ENCODE assay signal across 22 mouse cellular contexts in genomic region chr3:9474331-9474730, GRCm38 (mm10).
DNase-seq lines count a peak whose midpoint lies in the region; ATAC-seq and TF ChIP-seq lines count a peak whose summit lies in the region.
"Had no signal": no experiment of that assay in that cellular context is flagged by ENCODE, and none has a peak within 500 bp of the region (broad histone marks: within the 10 kb centered on the region; RNA-seq: fewer than 3 reads in every experiment).

No protein-coding gene starts in this region.

- no peaks in the 10 kb centered on the region for H3K4me1 ChIP-seq in forebrain, embryonic 11.5 days (replicated peaks; ENCODE audit: control insufficient read depth, insufficient read depth, low read length)
- no peaks in the 10 kb centered on the region for H3K4me1 ChIP-seq in forebrain, embryonic 16.5 days (replicated peaks; ENCODE audit: control insufficient read depth, insufficient read depth, low read length)
- H3K4me1 ChIP-seq in heart, embryonic 10.5 days: no peaks in the 10 kb centered on the region
- H3K4me1 ChIP-seq in midbrain, embryonic 11.5 days (ENCODE audit: control insufficient read depth, insufficient read depth, low read length): no peaks in the 10 kb centered on the region
- no peaks in the 10 kb centered on the region for H3K4me1 ChIP-seq in midbrain, postnatal 0 days (ENCODE audit: insufficient read depth, low read length)

- no peak for TF ChIP-seq CTCF in midbrain, postnatal 0 days (IDR thresholded peaks at IDR 0.05)

- H3K27me3 ChIP-seq in forebrain, embryonic 11.5 days (ENCODE audit: control insufficient read depth, insufficient read depth, low read length): no peaks in the 10 kb centered on the region
- no peaks in the 10 kb centered on the region for H3K27me3 ChIP-seq in forebrain, embryonic 16.5 days (replicated peaks; ENCODE audit: control insufficient read depth, insufficient read depth, low read length)
- H3K27me3 ChIP-seq in heart, embryonic 10.5 days (ENCODE audit: insufficient read depth, poor library complexity, severe bottlenecking): no peaks in the 10 kb centered on the region
- H3K27me3 ChIP-seq in midbrain, embryonic 11.5 days (ENCODE audit: control insufficient read depth, insufficient read depth, low read length): no peaks in the 10 kb centered on the region
- no peaks in the 10 kb centered on the region for H3K27me3 ChIP-seq in midbrain, postnatal 0 days (ENCODE audit: insufficient read depth, low read length)
- H3K27me3 ChIP-seq: CH12.LX, Patski had no signal

- no peak overlapping the region for H3K27ac ChIP-seq in forebrain, embryonic 11.5 days (ENCODE audit: low read depth, low read length)
- no peak overlapping the region for H3K27ac ChIP-seq in forebrain, embryonic 16.5 days (ENCODE audit: low read length)
- no peak overlapping the region for H3K27ac ChIP-seq in heart, embryonic 10.5 days
- no peak overlapping the region for H3K27ac ChIP-seq in midbrain, embryonic 11.5 days (ENCODE audit: low read depth, low read length)
- H3K27ac ChIP-seq in midbrain, postnatal 0 days (ENCODE audit: low read depth, low read length): no peak overlapping the region

- H3K4me2 ChIP-seq in forebrain, embryonic 11.5 days (ENCODE audit: low read depth, low read length, severe bottlenecking): no peak overlapping the region
- no peak overlapping the region for H3K4me2 ChIP-seq in forebrain, embryonic 16.5 days (ENCODE audit: low read length)
- no peak overlapping the region for H3K4me2 ChIP-seq in midbrain, embryonic 11.5 days
- no peak overlapping the region for H3K4me2 ChIP-seq in midbrain, postnatal 0 days (ENCODE audit: low read depth, low read length, poor library complexity, severe bottlenecking)

- DNase-seq in forebrain, embryonic 11.5 days (ENCODE audit: low spot score): peak; percentile 15
- peak; percentile 68 for DNase-seq in heart, adult 11 months
- no peak for DNase-seq in heart, postnatal 4 days
- peak; percentile 61 for DNase-seq in heart, embryonic 10.5 days (ENCODE audit: low spot score)
- no peak for DNase-seq in heart, adult 9 months (ENCODE audit: low spot score in 2 of 2)
- peak; percentile 76 for DNase-seq in midbrain, embryonic 11.5 days (ENCODE audit: low spot score, missing footprints)
- no peak for DNase-seq in midbrain, postnatal 0 days (ENCODE audit: low spot score)
- DNase-seq: adrenal gland, adult 2 months; adrenal gland, adult 8-10 months; adrenal gland, postnatal 10 days; adrenal gland, postnatal 14 days; adrenal gland, postnatal 25 days; adrenal gland, postnatal 36 days; B cell, adult 2 months; cerebellum, adult 11 months; cerebellum, adult 11-12 months had no signal

- 93% methylated on average over 6 of the region's 6 CpGs for WGBS in forebrain, embryonic 11.5 days
- 95% methylated on average over 6 of the region's 6 CpGs for WGBS in forebrain, embryonic 16.5 days
- WGBS in heart, embryonic 10.5 days: 91% methylated on average over 6 of the region's 6 CpGs
- WGBS in midbrain, embryonic 11.5 days: 93% methylated on average over 6 of the region's 6 CpGs
- WGBS in midbrain, postnatal 0 days: 94% methylated on average over 6 of the region's 6 CpGs

- no peaks in the 10 kb centered on the region for H3K9me3 ChIP-seq in forebrain, embryonic 11.5 days (ENCODE audit: control insufficient read depth, low read length)
- no peaks in the 10 kb centered on the region for H3K9me3 ChIP-seq in forebrain, embryonic 16.5 days (ENCODE audit: control insufficient read depth, low read length)
- no peaks in the 10 kb centered on the region for H3K9me3 ChIP-seq in heart, embryonic 10.5 days
- no peaks in the 10 kb centered on the region for H3K9me3 ChIP-seq in midbrain, embryonic 11.5 days (ENCODE audit: control insufficient read depth, low read length)
- H3K9me3 ChIP-seq in midbrain, postnatal 0 days (ENCODE audit: low read length): no peaks in the 10 kb centered on the region
- H3K9me3 ChIP-seq: G1E had no signal

- no peak for ATAC-seq in forebrain, embryonic 11.5 days (replicated peaks; ENCODE audit: low FRiP score)
- no peak for ATAC-seq in forebrain, embryonic 16.5 days
- no peak for ATAC-seq in midbrain, embryonic 11.5 days (ENCODE audit: low FRiP score)
- no peak for ATAC-seq in midbrain, postnatal 0 days (ENCODE audit: low FRiP score)
- ATAC-seq: activated CD4-positive, CD25-positive, alpha-beta regulatory T cell, adult 4 months; CD4-positive, CD25-positive, alpha-beta regulatory T cell, adult 4 months; Patski had no signal

- H3K4me3 ChIP-seq in forebrain, embryonic 11.5 days (ENCODE audit: low read depth, low read length): no peak overlapping the region
- H3K4me3 ChIP-seq in forebrain, embryonic 16.5 days (replicated peaks; ENCODE audit: low read length): no peak overlapping the region
- H3K4me3 ChIP-seq in heart, embryonic 10.5 days: no peak overlapping the region
- no peak overlapping the region for H3K4me3 ChIP-seq in midbrain, embryonic 11.5 days (ENCODE audit: low read depth, low read length)
- H3K4me3 ChIP-seq in midbrain, postnatal 0 days (ENCODE audit: low read depth, low read length): no peak overlapping the region

- no peaks in the 10 kb centered on the region for H3K36me3 ChIP-seq in forebrain, embryonic 11.5 days (ENCODE audit: control insufficient read depth, insufficient read depth, low read length)
- no peaks in the 10 kb centered on the region for H3K36me3 ChIP-seq in forebrain, embryonic 16.5 days (ENCODE audit: control insufficient read depth, insufficient read depth)
- 0 out of 2 replicates have a peak, but pooled peaks cover 3% of the 10 kb centered on the region for H3K36me3 ChIP-seq in heart, embryonic 10.5 days
- H3K36me3 ChIP-seq in midbrain, embryonic 11.5 days (ENCODE audit: control insufficient read depth, insufficient read depth, low read length): no peaks in the 10 kb centered on the region
- H3K36me3 ChIP-seq in midbrain, postnatal 0 days (ENCODE audit: insufficient read depth, low read length): peaks cover 8% of the 10 kb centered on the region; the same call in 1 of the 2 replicates
- H3K36me3 ChIP-seq: G1E had no signal

- no peak overlapping the region for H3K9ac ChIP-seq in forebrain, embryonic 11.5 days (ENCODE audit: low read length)
- H3K9ac ChIP-seq in forebrain, embryonic 16.5 days (replicated peaks; ENCODE audit: low read depth, low read length): no peak overlapping the region
- H3K9ac ChIP-seq in midbrain, embryonic 11.5 days (ENCODE audit: low read length): no peak overlapping the region
- no peak overlapping the region for H3K9ac ChIP-seq in midbrain, postnatal 0 days (replicated peaks; ENCODE audit: low read length, poor library complexity, severe bottlenecking)

Comparison
In these comparisons a context has a peak if more than half of its experiments do, and no peak if none do; other contexts are left out.
1. DNase-seq: peak in forebrain, embryonic 11.5 days (single experiment), heart, adult 11 months (single experiment), heart, embryonic 10.5 days (single experiment) and midbrain, embryonic 11.5 days (single experiment); none in heart, postnatal 4 days (single experiment), heart, adult 9 months (0 of 2) and midbrain, postnatal 0 days (single experiment).